ENCODE assay signal across 9 mouse cellular contexts in the genomic region with DNA sequence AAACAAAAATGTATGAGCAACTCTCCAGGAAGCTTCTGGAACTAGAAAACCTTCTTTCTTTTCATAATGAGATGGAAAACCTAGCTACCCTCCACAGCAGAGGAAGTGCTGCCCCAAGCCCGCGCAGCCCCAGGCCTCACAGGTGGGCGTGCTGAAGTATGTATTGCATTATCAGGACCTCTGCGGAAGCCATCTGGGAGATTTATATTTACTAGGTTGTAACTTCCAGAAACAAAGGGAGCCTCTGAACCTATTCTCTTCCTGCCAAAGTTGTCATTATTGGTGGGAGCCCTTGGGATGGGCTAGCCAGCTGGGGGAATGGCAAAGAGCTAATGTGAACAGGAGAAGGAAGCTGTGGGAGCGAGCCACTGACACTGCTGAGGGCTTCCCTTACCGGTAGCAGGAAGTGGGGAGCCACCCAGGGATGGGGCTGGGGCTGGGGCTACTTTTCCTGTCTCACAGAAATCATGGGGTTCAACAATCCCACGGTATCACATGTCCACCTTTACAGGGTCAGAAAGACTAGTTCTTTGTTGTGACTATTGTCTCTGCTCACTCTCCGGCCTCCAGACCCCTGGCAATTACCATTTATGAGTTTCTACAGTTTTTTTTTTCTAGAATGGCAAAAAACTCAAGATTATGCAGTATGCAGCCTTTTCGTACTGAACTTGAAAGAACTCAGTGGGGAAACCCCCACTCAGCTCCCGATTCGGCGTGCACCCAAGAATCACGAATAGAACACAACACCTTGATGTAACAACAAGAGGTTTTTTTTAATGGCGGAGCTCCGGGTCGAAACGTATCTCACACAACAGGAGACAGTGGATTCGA. TPM values are rescaled to one million over a fixed set of nuclear protein-coding genes. Genes with fewer than 3 reads are reported as not detected.
DNase-seq lines count a peak whose midpoint lies in the region; ATAC-seq and TF ChIP-seq lines count a peak whose summit lies in the region.
"Had no signal": no experiment of that assay in that cellular context is flagged by ENCODE, and none has a peak within 500 bp of the region (broad histone marks: within the 10 kb centered on the region; RNA-seq: fewer than 3 reads in every experiment).

No protein-coding gene starts in this region.

- H3K4me2 ChIP-seq in heart, postnatal 0 days (ENCODE audit: low read depth, low read length), result no peak overlapping the region

- no peaks in the 10 kb centered on the region for H3K36me3 ChIP-seq in heart, postnatal 0 days (replicated peaks; ENCODE audit: control insufficient read depth, insufficient read depth, low read length)
- H3K36me3 ChIP-seq in splenic B cell, adult 2 months (ENCODE audit: control insufficient read depth, insufficient read depth, low read length, poor library complexity, severe bottlenecking), result no peaks in the 10 kb centered on the region

- 0 out of 2 replicates have a peak, but pooled peaks have one; percentile 52 for TF ChIP-seq EP300 in heart, postnatal 0 days (IDR thresholded peaks at IDR 0.05; ENCODE audit: low read depth)

- H3K4me3 ChIP-seq in heart, postnatal 0 days (ENCODE audit: low read depth, low read length), result no peak overlapping the region

- peaks cover 4% of the 10 kb centered on the region; the same call in 1 of the 2 replicates for H3K4me1 ChIP-seq in heart, postnatal 0 days (ENCODE audit: control insufficient read depth, insufficient read depth)

- no peak overlapping the region for H3K9ac ChIP-seq in heart, postnatal 0 days (replicated peaks; ENCODE audit: low read depth, low read length)

- peak; percentile 27 for DNase-seq in kidney, postnatal 10 days
- no peak for DNase-seq in kidney, postnatal 36 days
- peak; percentile 24 for DNase-seq in T-cell, adult 2 months (ENCODE audit: low spot score)
- DNase-seq in heart, postnatal 0 days (ENCODE audit: low spot score), result no peak
- DNase-seq in splenic B cell, adult 2 months (ENCODE audit: low read depth, low spot score), result peak; percentile 18
- no peak for DNase-seq in testis, postnatal 14 days (ENCODE audit: low spot score)
- no peak for DNase-seq in gastrocnemius, postnatal 14 days
- no peak for DNase-seq in layer of hippocampus, adult 18-20 months (ENCODE audit: low spot score in 2 of 2)

- no peaks in the 10 kb centered on the region for H3K9me3 ChIP-seq in heart, postnatal 0 days (replicated peaks; ENCODE audit: control insufficient read depth, low read length)

- TF ChIP-seq CTCF in heart, postnatal 0 days (IDR thresholded peaks at IDR 0.05; ENCODE audit: low read depth), result no peak

- peak overlapping the region; percentile 71; the same call in 1 of the 2 replicates for H3K27ac ChIP-seq in heart, postnatal 0 days (ENCODE audit: low read depth)

- H3K27me3 ChIP-seq in heart, postnatal 0 days (ENCODE audit: control insufficient read depth, insufficient read depth, low read length), result no peaks in the 10 kb centered on the region
- no peaks in the 10 kb centered on the region for H3K27me3 ChIP-seq in splenic B cell, adult 2 months (ENCODE audit: control insufficient read depth, insufficient read depth, low read length, poor library complexity, severe bottlenecking)

- WGBS in heart, postnatal 0 days, result 80% methylated on average over 18 of the region's 18 CpGs

- intact Hi-C loops in gastrocnemius, postnatal 14 days (cut with DNase I; ENCODE audit: low total_unique reads), result no loop called here

- ATAC-seq in heart, postnatal 0 days (ENCODE audit: insufficient read depth, low read depth), result peak; percentile 58
- ATAC-seq: midbrain, embryonic 16.5 days had no signal

RNA-seq across cellular contexts. Expression of gene Elmo1, which starts 44.2 kb away (rescaled TPM):
- 11.9 and 17.9 TPM in 2 replicates for total RNA-seq in heart, postnatal 0 days (2014; rRNA removed; ENCODE audit: low replicate concordance)
- polyA plus RNA-seq in heart, postnatal 0 days (2015; fragmentation: Nextera tagmentation; extraction: Ambion mirVana), result 6.5 TPM in 2 replicates
- total RNA-seq in gastrocnemius, postnatal 14 days (2021), result 10 to 100 TPM; 11.4 to 12.3 TPM
- total RNA-seq in layer of hippocampus, adult 18-20 months (2021), result 10 to 100 TPM; 28.9 to 29.8 TPM

Comparison
In these comparisons a context has a peak if more than half of its experiments do, and no peak if none do; other contexts are left out.
1. DNase-seq: peak in kidney, postnatal 10 days (single experiment), T-cell, adult 2 months (single experiment) and splenic B cell, adult 2 months (single experiment); none in kidney, postnatal 36 days (0 of 2), heart, postnatal 0 days (single experiment), testis, postnatal 14 days (single experiment), gastrocnemius, postnatal 14 days (single experiment) and layer of hippocampus, adult 18-20 months (0 of 2).